Comparison of ENCODE assay signal across 1 mouse cellular context in genomic region chr10:81050645-81051044, GRCm38 (mm10).
TF ChIP-seq lines count a peak whose summit lies in the region.

No protein-coding gene starts in this region.

TF ChIP-seq in MEL, 35 proteins besides CTCF, POLR2A, EP300 and RAD21 (continued from another document):
- TF ChIP-seq NRF1 (IDR thresholded peaks at IDR 0.05; ENCODE audit: insufficient read depth, low read depth, low read length, poor library complexity, severe bottlenecking) = no peak
- no peak for TF ChIP-seq POLR2AphosphoS2 (IDR thresholded peaks at IDR 0.05; ENCODE audit: low read length)
- no peak for TF ChIP-seq KAT2A (conservative IDR thresholded peaks at IDR 0.05; ENCODE audit: low read depth, low read length)
